Mouse (Mus musculus) ES-E14 (cell line): ENCODE results near the gene Pacsin2.

Source experiments
- CHD2 ChIP-seq: IDR thresholded peaks from 2 replicates; pipeline ENCODE4 v1.6.1; 2014; ENCODE audit warnings: mild to moderate bottlenecking, low read depth, low read length, inconsistent platforms
- HCFC1 ChIP-seq: IDR thresholded peaks from 2 replicates; pipeline ENCODE4 v1.6.1; 2012; ENCODE audit warnings: low read length, inconsistent platforms, borderline replicate concordance; ENCODE audit not compliant: insufficient read depth
- ZNF384 ChIP-seq: IDR thresholded peaks from 2 replicates; pipeline ENCODE4 v1.6.1; 2012; ENCODE audit warnings: low read depth, low read length, inconsistent platforms

DNA sequence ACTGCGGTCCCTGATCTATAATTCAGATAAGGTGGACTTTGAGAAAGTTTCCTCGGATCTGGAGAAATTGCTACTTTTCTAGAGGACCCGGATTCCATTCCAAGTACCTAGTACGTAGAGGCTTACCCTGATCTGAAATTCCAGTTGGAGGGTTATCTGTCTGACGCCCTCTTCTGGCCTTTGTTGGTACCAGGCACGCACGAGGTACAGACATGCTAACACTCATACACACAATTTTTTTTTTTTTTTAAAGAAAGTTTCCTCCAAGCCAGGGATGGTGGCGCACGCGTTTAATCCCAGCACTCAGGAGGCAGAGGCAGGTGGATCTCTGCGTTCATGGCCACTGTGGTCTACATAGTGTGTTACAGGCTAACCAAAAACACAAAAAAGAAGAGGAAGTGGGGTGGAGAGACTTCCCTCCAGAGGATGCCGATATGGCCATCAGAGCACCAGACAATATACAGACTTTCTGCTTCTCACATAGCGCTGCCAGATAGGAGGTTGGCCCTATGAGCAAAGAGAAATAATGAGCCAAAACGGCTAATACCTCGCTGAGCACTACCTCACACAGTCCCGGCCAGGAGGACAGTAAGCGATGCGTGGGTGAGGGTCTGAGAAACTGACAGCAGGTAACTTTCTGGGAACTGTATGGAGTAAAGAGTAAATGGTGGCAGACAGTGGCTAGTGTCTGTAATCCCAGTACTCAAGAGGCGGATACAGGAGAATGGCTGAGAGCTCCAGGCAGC is 672 bp upstream of the Pacsin2 start:
- peak; percentile 94 for TF ChIP-seq ZNF384
- TF ChIP-seq HCFC1, result no peak
- no peak for TF ChIP-seq CHD2
